ENCODE assay signal across 8 mouse cellular contexts in the genomic region with DNA sequence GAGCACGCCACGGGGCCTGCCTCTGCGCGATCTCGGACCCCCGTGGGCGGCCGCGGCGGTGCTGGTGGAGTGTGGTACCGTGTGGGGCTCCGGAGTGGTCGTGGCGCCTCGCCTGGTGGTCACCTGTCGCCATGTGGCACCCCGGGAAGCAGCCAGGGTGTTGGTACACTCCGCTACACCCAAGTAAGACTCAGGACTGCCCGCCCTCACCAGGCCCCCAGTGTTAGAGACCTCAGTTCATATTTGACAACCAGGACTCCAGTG. TPM values are rescaled to one million over a fixed set of nuclear protein-coding genes. Genes with fewer than 3 reads are reported as not detected.
A peak's percentile ranks its signal among the peaks of the same experiment; 100 is the strongest.
DNase-seq lines count a peak whose midpoint lies in the region; ATAC-seq and TF ChIP-seq lines count a peak whose summit lies in the region.

No protein-coding gene starts in this region.

- peak overlapping the region; percentile 56 for H3K9ac ChIP-seq in lung, embryonic 15.5 days
- H3K9ac ChIP-seq in neural tube, embryonic 14.5 days (replicated peaks; ENCODE audit: low read depth, low read length) = peak overlapping the region; percentile 65

- H3K9me3 ChIP-seq in lung, embryonic 15.5 days = no peaks in the 10 kb centered on the region
- H3K9me3 ChIP-seq in neural tube, embryonic 14.5 days (ENCODE audit: control insufficient read depth, low read length) = no peaks in the 10 kb centered on the region

- peaks cover 16% of the 10 kb centered on the region for H3K36me3 ChIP-seq in lung, embryonic 15.5 days
- peaks cover 18% of the 10 kb centered on the region for H3K36me3 ChIP-seq in neural tube, embryonic 14.5 days (ENCODE audit: control insufficient read depth, insufficient read depth, low read length)

- peaks cover 15% of the 10 kb centered on the region for H3K4me1 ChIP-seq in lung, embryonic 15.5 days
- no peaks in the 10 kb centered on the region for H3K4me1 ChIP-seq in embryonic fibroblast, embryonic 13.5 days (ENCODE audit: control insufficient read depth, insufficient read depth, low read length)
- H3K4me1 ChIP-seq in neural tube, embryonic 14.5 days (ENCODE audit: control insufficient read depth, insufficient read depth, low read length) = peaks cover 13% of the 10 kb centered on the region

- no peak overlapping the region for H3K27ac ChIP-seq in lung, embryonic 15.5 days
- H3K27ac ChIP-seq in embryonic fibroblast, embryonic 13.5 days (ENCODE audit: insufficient read depth, low read length) = no peak overlapping the region
- H3K27ac ChIP-seq in neural tube, embryonic 14.5 days (ENCODE audit: low read depth, low read length) = no peak overlapping the region

- H3K27me3 ChIP-seq in lung, embryonic 15.5 days = no peaks in the 10 kb centered on the region
- H3K27me3 ChIP-seq in neural tube, embryonic 14.5 days (ENCODE audit: control insufficient read depth, insufficient read depth, low read length) = no peaks in the 10 kb centered on the region

- intact Hi-C loops in gastrocnemius, postnatal 36 days (cut with DNase I) = no loop called here

- ATAC-seq in lung, embryonic 15.5 days (ENCODE audit: borderline replicate concordance, extremely low read depth, low FRiP score, low TSS enrichment) = no peak
- no peak for ATAC-seq in neural tube, embryonic 14.5 days (ENCODE audit: low read depth)

- no peak for TF ChIP-seq POLR2A in embryonic fibroblast, embryonic 13.5 days (IDR thresholded peaks at IDR 0.05; ENCODE audit: low read depth, low read length)

- H3K4me3 ChIP-seq in lung, embryonic 15.5 days = peak overlapping the region; percentile 85
- peak overlapping the region; percentile 66 for H3K4me3 ChIP-seq in embryonic fibroblast, embryonic 13.5 days (ENCODE audit: insufficient read depth, low read length)
- peak overlapping the region; percentile 76 for H3K4me3 ChIP-seq in neural tube, embryonic 14.5 days (ENCODE audit: low read depth, low read length)

- 8% methylated on average over 19 of the region's 19 CpGs for WGBS in lung, embryonic 15.5 days
- 14% methylated on average over 19 of the region's 19 CpGs for WGBS in neural tube, embryonic 14.5 days

- no peak for DNase-seq in lung, postnatal 10 days
- DNase-seq in kidney, postnatal 10 days = peak; percentile 31
- DNase-seq in thymus, postnatal 36 days = no peak
- no peak for DNase-seq in gastrocnemius, postnatal 36 days
- no peak for DNase-seq in Muller cell, postnatal 12 days (ENCODE audit: inconsistent ontology term)

- TF ChIP-seq CTCF in embryonic fibroblast, embryonic 13.5 days (IDR thresholded peaks at IDR 0.05; ENCODE audit: borderline replicate concordance, insufficient read depth, low read length) = no peak

- H3K4me2 ChIP-seq in lung, embryonic 15.5 days = peak overlapping the region; percentile 99
- peak overlapping the region; percentile 100 for H3K4me2 ChIP-seq in neural tube, embryonic 14.5 days (ENCODE audit: low read depth, low read length)

RNA-seq across cellular contexts. Expression of a gene that starts 1.2 kb away (rescaled TPM):
- 34.7 and 36.6 TPM in 2 replicates for polyA plus RNA-seq in lung, embryonic 15.5 days (2015; fragmentation: Nextera tagmentation; extraction: Ambion mirVana)
- 14.5 and 19.3 TPM in 2 replicates for polyA plus RNA-seq in embryonic fibroblast, embryonic 13.5 days (2011; ENCODE audit: insufficient read length, low read depth, missing spikeins)
- polyA plus RNA-seq in neural tube, embryonic 14.5 days (2014; fragmentation: Nextera tagmentation; extraction: Ambion mirVana) = 26.5 and 26.7 TPM in 2 replicates
- 10 to 100 TPM in 1 of 2 experiments, 1 to 10 TPM in 1; 10.0 to 10.7 TPM for total RNA-seq in gastrocnemius, postnatal 36 days (2021)

RNA-seq across cellular contexts. Expression of a gene that starts 16.4 kb away (rescaled TPM):
- polyA plus RNA-seq in lung, embryonic 15.5 days (2015; fragmentation: Nextera tagmentation; extraction: Ambion mirVana) = 242 and 243 TPM in 2 replicates
- polyA plus RNA-seq in embryonic fibroblast, embryonic 13.5 days (2011; ENCODE audit: insufficient read length, low read depth, missing spikeins) = 249 and 278 TPM in 2 replicates
- 185 and 218 TPM in 2 replicates for polyA plus RNA-seq in neural tube, embryonic 14.5 days (2014; fragmentation: Nextera tagmentation; extraction: Ambion mirVana)
- total RNA-seq in gastrocnemius, postnatal 36 days (2021) = 100 to 1,000 TPM; 102 to 112 TPM

RNA-seq across cellular contexts. Expression of a gene that starts 18.6 kb away (rescaled TPM):
- polyA plus RNA-seq in lung, embryonic 15.5 days (2015; fragmentation: Nextera tagmentation; extraction: Ambion mirVana) = 14.0 and 14.3 TPM in 2 replicates
- polyA plus RNA-seq in embryonic fibroblast, embryonic 13.5 days (2011; ENCODE audit: insufficient read length, low read depth, missing spikeins) = 11.5 and 14.9 TPM in 2 replicates
- 12.8 and 13.0 TPM in 2 replicates for polyA plus RNA-seq in neural tube, embryonic 14.5 days (2014; fragmentation: Nextera tagmentation; extraction: Ambion mirVana)
- 10 to 100 TPM; 12.5 to 17.2 TPM for total RNA-seq in gastrocnemius, postnatal 36 days (2021)

RNA-seq across cellular contexts. Expression of a gene that starts 48.1 kb away (rescaled TPM):
- polyA plus RNA-seq in lung, embryonic 15.5 days (2015; fragmentation: Nextera tagmentation; extraction: Ambion mirVana) = 171 and 188 TPM in 2 replicates
- 67.1 and 70.0 TPM in 2 replicates for polyA plus RNA-seq in embryonic fibroblast, embryonic 13.5 days (2011; ENCODE audit: insufficient read length, low read depth, missing spikeins)
- polyA plus RNA-seq in neural tube, embryonic 14.5 days (2014; fragmentation: Nextera tagmentation; extraction: Ambion mirVana) = 196 and 198 TPM in 2 replicates
- total RNA-seq in gastrocnemius, postnatal 36 days (2021) = 10 to 100 TPM; 48.9 to 54.0 TPM
